Mouse (Mus musculus) stomach, postnatal 0 days (tissue): Measurements from ENCODE around the gene Pold2.

ENCODE experiments used
- CTCF ChIP-seq: IDR thresholded peaks from 2 replicates; pipeline ENCODE4 v1.5.1; 2016; ENCODE audit warnings: antibody characterized with exemption, low read depth, mild to moderate bottlenecking, moderate library complexity
- EP300 ChIP-seq: optimal IDR thresholded peaks from 2 replicates; pipeline ENCODE3; 2016; ENCODE audit warnings: antibody characterized with exemption

- TF ChIP-seq EP300 (no peak), CTCF (no peak)
Observed at GRCm38 (mm10) chr11:5840346-5840745, 37.7 kb downstream of the Pold2 start.
